Mouse (Mus musculus) brain, embryonic 14.5 days (tissue): Measurements from ENCODE around the gene Acadsb. TPM values are rescaled to one million over a fixed set of nuclear protein-coding genes. Genes with fewer than 3 reads are reported as not detected.
"Not testable (repeated sequence)": the region's sequence is repeated elsewhere in the genome, so short reads cannot be mapped to it uniquely, and the experiment has no call there.

Experiments
- DNase-seq: peaks from one replicate; pipeline ENCODE4 v3.0.0-alpha.2; 2011; ENCODE audit warnings: low read depth
- CTCF ChIP-seq: fragments of 200-500 bp; IDR thresholded peaks from 2 replicates; pipeline ENCODE4 v1.5.1; 2012; ENCODE audit warnings: inconsistent platforms, mild to moderate bottlenecking, moderate library complexity, borderline replicate concordance; ENCODE audit not compliant: insufficient read depth, insufficient read length; ENCODE audit errors: extremely low read depth
- POLR2A ChIP-seq: fragments of 200-500 bp; IDR thresholded peaks from 2 replicates; pipeline ENCODE4 v1.6.1; 2012; ENCODE audit warnings: mild to moderate bottlenecking, inconsistent platforms, borderline replicate concordance; ENCODE audit not compliant: poor library complexity, insufficient read depth, insufficient read length, severe bottlenecking; ENCODE audit errors: extremely low read depth
- polyA plus RNA-seq: library from polyadenylated mRNA; depleted of rRNA; stranded (reverse); fragments of >200 nt; gene quantifications from 2 replicates; pipeline ENCODE4 v1.2.3, GENCODE M21; 2012

Acadsb gene
- polyA plus RNA-seq, 1 experiment, result 29.4 TPM

GRCm38 (mm10) chr7:131411221-131411940, 980 bp downstream of the Acadsb start:
- TF ChIP-seq CTCF (no peak), POLR2A (no peak)
- peak; percentile 8 for DNase-seq

- no peak for DNase-seq
- TF ChIP-seq POLR2A, result no peak
- TF ChIP-seq CTCF, result no peak
Measured at GRCm38 (mm10) chr7:131411941-131412270, 1.5 kb downstream of the Acadsb start.

GRCm38 (mm10) chr7:131416742-131417141, 6.3 kb downstream of the Acadsb start:
- not testable (repeated sequence) for DNase-seq

- no peak for DNase-seq
- TF ChIP-seq CTCF, result no peak
- no peak for TF ChIP-seq POLR2A
Measured at GRCm38 (mm10) chr7:131417605-131418004, 7.2 kb downstream of the Acadsb start.

- TF ChIP-seq CTCF (no peak), POLR2A (no peak)
- DNase-seq, result no peak
Measured at GRCm38 (mm10) chr7:131424912-131425311, 14.5 kb downstream of the Acadsb start.

- TF ChIP-seq POLR2A, result no peak
- TF ChIP-seq CTCF, result no peak
- DNase-seq, result no peak
Measured at GRCm38 (mm10) chr7:131427331-131427730, 16.9 kb downstream of the Acadsb start.

GRCm38 (mm10) chr7:131432244-131432643, 21.8 kb downstream of the Acadsb start:
- peak; percentile 72; the same call in 1 of the 2 replicates for TF ChIP-seq CTCF
- no peak for TF ChIP-seq POLR2A
- DNase-seq, result peak; percentile 83

GRCm38 (mm10) chr7:131434276-131434675, 23.9 kb downstream of the Acadsb start:
- TF ChIP-seq CTCF (no peak), POLR2A (no peak)
- peak; percentile 18 for DNase-seq

- no peak for DNase-seq
- TF ChIP-seq POLR2A (no peak), CTCF (no peak)
Measured at GRCm38 (mm10) chr7:131437051-131437450, 26.6 kb downstream of the Acadsb start.

- TF ChIP-seq CTCF (no peak), POLR2A (no peak)
- DNase-seq, result no peak
Measured at GRCm38 (mm10) chr7:131456714-131457113, 46.3 kb downstream of the Acadsb start.

- DNase-seq, result peak; percentile 93
Measured at GRCm38 (mm10) chr7:131465117-131465601, 54.8 kb downstream of the Acadsb start.

GRCm38 (mm10) chr7:131465735-131466134, 55.3 kb downstream of the Acadsb start:
- TF ChIP-seq POLR2A (no peak), CTCF (no peak)
- DNase-seq, result no peak

More at GRCm38 (mm10) chr7:131465117-131465601, 54.8 kb downstream of the Acadsb start:
- TF ChIP-seq POLR2A, result no peak
